Mouse (Mus musculus): Measurements from ENCODE around the gene Wdr26. TPM values are rescaled to one million over a fixed set of nuclear protein-coding genes. Genes with fewer than 3 reads are reported as not detected.

Gene Wdr26
- polyA plus RNA-seq, 1 experiment: 146 TPM

GRCm38 (mm10) chr1:181144966-181145365 lies 66.8 kb downstream of the Wdr26 start:
- TF ChIP-seq CTCF (IDR thresholded peaks at IDR 0.05; ENCODE audit: borderline replicate concordance, insufficient read depth, low read length) (no peak), POLR2A (IDR thresholded peaks at IDR 0.05; ENCODE audit: low read depth, low read length) (no peak)
- H3K4me1 ChIP-seq (ENCODE audit: control insufficient read depth, insufficient read depth, low read length): no peaks in the 10 kb centered on the region; the same call in 1 of the 2 replicates
- H3K4me3 ChIP-seq (ENCODE audit: insufficient read depth, low read length): peak overlapping the region; percentile 91
- peak overlapping the region; percentile 66; the same call in 1 of the 2 replicates for H3K27ac ChIP-seq (ENCODE audit: insufficient read depth, low read length)

GRCm38 (mm10) chr1:181143950-181144836 lies 67.6 kb downstream of the Wdr26 start, which contains the start of the genes Nvl and Cnih4:
TSS of gene Nvl (minus strand) at chr1:181144204.
TSS of gene Cnih4 (plus strand) at chr1:181144693.
- no peaks in the 10 kb centered on the region; the same call in 1 of the 2 replicates for H3K4me1 ChIP-seq (ENCODE audit: control insufficient read depth, insufficient read depth, low read length)
- TF ChIP-seq CTCF (IDR thresholded peaks at IDR 0.05; ENCODE audit: borderline replicate concordance, insufficient read depth, low read length): no peak
- TF ChIP-seq POLR2A (IDR thresholded peaks at IDR 0.05; ENCODE audit: low read depth, low read length): peak; percentile 52
- H3K4me3 ChIP-seq (ENCODE audit: insufficient read depth, low read length): peak within 1 kb of the TSS; percentile 91
- peak within 1 kb of the TSS; percentile 66 for H3K27ac ChIP-seq (ENCODE audit: insufficient read depth, low read length)

GRCm38 (mm10) chr1:181143609-181143949 lies 68.2 kb downstream of the Wdr26 start:
- Histone ChIP-seq H3K4me3 (ENCODE audit: insufficient read depth, low read length) (peak overlapping the region; percentile 91), H3K4me1 (ENCODE audit: control insufficient read depth, insufficient read depth, low read length) (no peaks in the 10 kb centered on the region; the same call in 1 of the 2 replicates)
- no peak for TF ChIP-seq CTCF (IDR thresholded peaks at IDR 0.05; ENCODE audit: borderline replicate concordance, insufficient read depth, low read length)
- no peak for TF ChIP-seq POLR2A (IDR thresholded peaks at IDR 0.05; ENCODE audit: low read depth, low read length)

GRCm38 (mm10) chr1:181138730-181139129 lies 73.1 kb downstream of the Wdr26 start:
- Histone ChIP-seq H3K27ac (ENCODE audit: insufficient read depth, low read length) (no peak overlapping the region), H3K4me3 (ENCODE audit: insufficient read depth, low read length) (no peak overlapping the region), H3K4me1 (ENCODE audit: control insufficient read depth, insufficient read depth, low read length) (no peaks in the 10 kb centered on the region; the same call in 1 of the 2 replicates)
- TF ChIP-seq POLR2A (IDR thresholded peaks at IDR 0.05; ENCODE audit: low read depth, low read length): no peak
- no peak for TF ChIP-seq CTCF (IDR thresholded peaks at IDR 0.05; ENCODE audit: borderline replicate concordance, insufficient read depth, low read length)

More at GRCm38 (mm10) chr1:181143609-181143949, 68.2 kb downstream of the Wdr26 start:
- H3K27ac ChIP-seq (ENCODE audit: insufficient read depth, low read length): peak overlapping the region; percentile 39

GRCm38 (mm10) chr1:181131915-181132314 lies 79.9 kb downstream of the Wdr26 start:
- no peak for TF ChIP-seq CTCF (IDR thresholded peaks at IDR 0.05; ENCODE audit: borderline replicate concordance, insufficient read depth, low read length)
- peaks cover 6% of the 10 kb centered on the region for H3K4me1 ChIP-seq (ENCODE audit: control insufficient read depth, insufficient read depth, low read length)
- H3K4me3 ChIP-seq (ENCODE audit: insufficient read depth, low read length): no peak overlapping the region
- no peak overlapping the region for H3K27ac ChIP-seq (ENCODE audit: insufficient read depth, low read length)

GRCm38 (mm10) chr1:181126766-181127165 lies 85.0 kb downstream of the Wdr26 start:
- no peak overlapping the region for H3K4me3 ChIP-seq (ENCODE audit: insufficient read depth, low read length)
- TF ChIP-seq CTCF (IDR thresholded peaks at IDR 0.05; ENCODE audit: borderline replicate concordance, insufficient read depth, low read length) (no peak), POLR2A (IDR thresholded peaks at IDR 0.05; ENCODE audit: low read depth, low read length) (no peak)
- no peak overlapping the region for H3K27ac ChIP-seq (ENCODE audit: insufficient read depth, low read length)
- H3K4me1 ChIP-seq (ENCODE audit: control insufficient read depth, insufficient read depth, low read length): peaks cover 4% of the 10 kb centered on the region; the same call in 1 of the 2 replicates

- H3K4me1 ChIP-seq (ENCODE audit: control insufficient read depth, insufficient read depth, low read length): peaks cover 3% of the 10 kb centered on the region; the same call in 1 of the 2 replicates
- TF ChIP-seq CTCF (IDR thresholded peaks at IDR 0.05; ENCODE audit: borderline replicate concordance, insufficient read depth, low read length) (no peak), POLR2A (IDR thresholded peaks at IDR 0.05; ENCODE audit: low read depth, low read length) (no peak)
- H3K4me3 ChIP-seq (ENCODE audit: insufficient read depth, low read length): no peak overlapping the region
- H3K27ac ChIP-seq (ENCODE audit: insufficient read depth, low read length): no peak overlapping the region
Observed at GRCm38 (mm10) chr1:181125916-181126315, 85.9 kb downstream of the Wdr26 start.

GRCm38 (mm10) chr1:181124145-181124544 lies 87.7 kb downstream of the Wdr26 start:
- H3K4me1 ChIP-seq (ENCODE audit: control insufficient read depth, insufficient read depth, low read length): peaks cover 3% of the 10 kb centered on the region; the same call in 1 of the 2 replicates

More at GRCm38 (mm10) chr1:181124145-181124544, 87.7 kb downstream of the Wdr26 start:
- Histone ChIP-seq H3K27ac (ENCODE audit: insufficient read depth, low read length) (peak overlapping the region; percentile 34; the same call in 1 of the 2 replicates), H3K4me3 (ENCODE audit: insufficient read depth, low read length) (no peak overlapping the region)
- TF ChIP-seq POLR2A (IDR thresholded peaks at IDR 0.05; ENCODE audit: low read depth, low read length): no peak

Other genes with a start within 250 kb of the Wdr26 start
- 156 and 205 TPM in 2 replicates for gene Ephx1, start 191.1 kb downstream of the Wdr26 start, polyA plus RNA-seq (2011; ENCODE audit: insufficient read length, low read depth, missing spikeins)
- gene 9130409I23Rik, start 160.8 kb downstream of the Wdr26 start, polyA plus RNA-seq (2011; ENCODE audit: insufficient read length, low read depth, missing spikeins): not detected in 2 replicates
- 51.0 and 55.5 TPM in 2 replicates for gene Nvl, start 67.8 kb downstream of the Wdr26 start, polyA plus RNA-seq (2011; ENCODE audit: insufficient read length, low read depth, missing spikeins)
- gene Cnih4, start 67.3 kb downstream of the Wdr26 start, polyA plus RNA-seq (2011; ENCODE audit: insufficient read length, low read depth, missing spikeins): 88.6 and 104 TPM in 2 replicates
- not detected in 2 replicates for gene Cnih3, start 140.6 kb upstream of the Wdr26 start, polyA plus RNA-seq (2011; ENCODE audit: insufficient read length, low read depth, missing spikeins)